Mouse (Mus musculus) heart, embryonic 14.5 days (tissue): Measurements from ENCODE around the gene Ralbp1. TPM values are rescaled to one million over a fixed set of nuclear protein-coding genes. Genes with fewer than 3 reads are reported as not detected.

Experiments
- ATAC-seq: fragments of 200-750 bp; cut with Nextera tagmentation; 2 replicates; pipeline ENCODE4 v1.8.0; 2017; ENCODE audit warnings: low read depth, moderate TSS enrichment; ENCODE audit not compliant: insufficient number of reproducible peaks, insufficient read depth, low FRiP score
- H3K27ac ChIP-seq, 2 experiments: fragments of 200-500 bp in 1 of 2; fragments of 300-500 bp in 1 of 2; sonication (generic) in 1 of 2; replicated peaks in 1 of 2; 2 replicates each; pipeline ENCODE4 v1.5.1; 2012 to 2014; ENCODE audit warnings: low read depth in 2 of 2, low read length in 2 of 2, control low read depth in 1 of 2, mild to moderate bottlenecking in 1 of 2, mixed read lengths in 1 of 2; ENCODE audit not compliant: control insufficient read depth in 1 of 2, insufficient read depth in 1 of 2
- H3K27me3 ChIP-seq: fragments of 300-500 bp; sonication (generic); 2 replicates; pipeline ENCODE4 v1.6.1; 2014; ENCODE audit warnings: mild to moderate bottlenecking, low read length, control low read depth; ENCODE audit not compliant: control insufficient read depth, insufficient read depth
- H3K36me3 ChIP-seq: fragments of 300-500 bp; sonication (generic); 2 replicates; pipeline ENCODE4 v1.6.1; 2014; ENCODE audit warnings: mild to moderate bottlenecking, control low read depth, low read length, mixed read lengths; ENCODE audit not compliant: control insufficient read depth, insufficient read depth
- H3K4me1 ChIP-seq, 2 experiments: fragments of 200-500 bp in 1 of 2; fragments of 300-500 bp in 1 of 2; sonication (generic) in 1 of 2; 2 replicates each; pipeline ENCODE4 v1.6.1; 2012 to 2014; ENCODE audit warnings: low read length in 2 of 2, control low read depth in 1 of 2, mixed read lengths in 1 of 2; ENCODE audit not compliant: control insufficient read depth in 2 of 2, insufficient read depth in 2 of 2
- H3K4me2 ChIP-seq: fragments of 300-500 bp; sonication (generic); 2 replicates; pipeline ENCODE4 v1.6.1; 2014; ENCODE audit warnings: mild to moderate bottlenecking, low read length
- H3K4me3 ChIP-seq, 2 experiments: fragments of 200-500 bp in 1 of 2; fragments of 300-500 bp in 1 of 2; sonication (generic) in 1 of 2; 2 replicates each; pipeline ENCODE4 v1.5.1; 2012 to 2014; ENCODE audit warnings: low read length in 2 of 2, mild to moderate bottlenecking in 2 of 2, control low read depth in 1 of 2, low read depth in 1 of 2, moderate library complexity in 1 of 2; ENCODE audit not compliant: control insufficient read depth in 1 of 2, insufficient read depth in 1 of 2
- H3K9ac ChIP-seq: fragments of 300-500 bp; sonication (generic); 2 replicates; pipeline ENCODE4 v1.6.1; 2014; ENCODE audit warnings: mild to moderate bottlenecking, low read length
- H3K9me3 ChIP-seq: fragments of 300-500 bp; sonication (generic); 2 replicates; pipeline ENCODE4 v1.6.1; 2016; ENCODE audit warnings: low read length, control low read depth; ENCODE audit not compliant: control insufficient read depth
- WGBS: fragments of 180-500 bp; shearing (Covaris S2); extraction: QIAGEN DNeasy Blood & Tissue Kit; methylation state at CpG from one replicate; pipeline ENCODE4 v1.1.7; 2014; 5-methylcytosine and 5-hydroxymethylcytosine counted together
- polyA plus RNA-seq: library from polyadenylated mRNA; unstranded; fragments of >200 nt; fragmentation: Nextera tagmentation; extraction: Ambion mirVana; gene quantifications from 2 replicates; pipeline ENCODE4 v1.2.1, GENCODE M21; 2014

Gene Ralbp1
- 42.8 and 49.4 TPM in 2 replicates for polyA plus RNA-seq

GRCm38 (mm10) chr17:65885697-65886529 is at the start of gene Ralbp1:
Gene Ralbp1, minus strand, starts transcription at chr17:65885798.
- H3K9ac ChIP-seq = peak within 1 kb of the TSS; percentile 95
- no peaks in the 10 kb centered on the region for H3K36me3 ChIP-seq
- H3K4me3 ChIP-seq = peak within 1 kb of the TSS; percentile 98
- no peaks in the 10 kb centered on the region for H3K9me3 ChIP-seq
- H3K27ac ChIP-seq = peak within 1 kb of the TSS; percentile 92 to 97
- no peak for ATAC-seq
- H3K4me2 ChIP-seq = peak within 1 kb of the TSS; percentile 98
- H3K4me1 ChIP-seq = peaks cover 6 to 28% of the 10 kb centered on the region in 2 experiments
- no peaks in the 10 kb centered on the region for H3K27me3 ChIP-seq
- WGBS = 7% methylated on average over 14 of the region's 14 CpGs

- 97% methylated on average over 2 of the region's 2 CpGs for WGBS
- no peak overlapping the region for H3K4me3 ChIP-seq
- ATAC-seq = no peak
These were observed 48.1 kb upstream of the Ralbp1 start for GRCm38 (mm10) chr17:65933741-65934140.

DNA sequence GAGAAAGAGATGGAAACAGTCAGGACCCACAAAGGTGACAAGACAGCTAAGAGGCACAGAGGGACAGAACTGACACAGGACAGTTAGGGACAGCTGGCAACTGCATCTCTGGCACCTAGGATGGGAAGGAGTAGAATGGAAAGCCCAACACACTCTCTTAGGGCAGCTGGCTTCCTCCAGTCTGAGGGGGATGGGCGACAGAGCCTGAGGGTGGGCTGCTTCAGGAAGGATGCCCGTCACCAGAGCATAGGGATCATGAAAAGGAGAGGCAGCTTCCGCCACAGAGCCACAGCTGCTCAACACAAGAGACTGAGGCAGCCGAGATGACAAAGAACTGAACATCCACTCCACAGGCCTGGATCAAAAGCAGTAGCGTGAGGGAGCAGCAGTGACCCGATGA is 45.9 kb upstream of the Ralbp1 start:
- Histone ChIP-seq H3K4me1 (peaks cover 0 to 4% of the 10 kb centered on the region in 2 experiments; a peak in 1 of 4 replicates), H3K4me2 (no peak overlapping the region), H3K4me3 (no peak overlapping the region), H3K36me3 (peaks cover 71% of the 10 kb centered on the region), H3K27ac (no peak overlapping the region), H3K9me3 (0 out of 2 replicates have a peak, but pooled peaks cover 4% of the 10 kb centered on the region), H3K27me3 (no peaks in the 10 kb centered on the region), H3K9ac (no peak overlapping the region)
- WGBS = 71% methylated on average over 6 of the region's 6 CpGs
- no peak for ATAC-seq

More at GRCm38 (mm10) chr17:65933741-65934140, 48.1 kb upstream of the Ralbp1 start:
- H3K9ac ChIP-seq = no peak overlapping the region
- H3K36me3 ChIP-seq = peaks cover 60% of the 10 kb centered on the region
- H3K4me1 ChIP-seq = peaks cover 0 to 6% of the 10 kb centered on the region in 2 experiments; a peak in 3 of 4 replicates
- 0 out of 2 replicates have a peak, but pooled peaks cover 4% of the 10 kb centered on the region for H3K9me3 ChIP-seq
- no peaks in the 10 kb centered on the region for H3K27me3 ChIP-seq
- H3K27ac ChIP-seq = no peak overlapping the region
- no peak overlapping the region for H3K4me2 ChIP-seq

GRCm38 (mm10) chr17:65930960-65931359 is 45.4 kb upstream of the Ralbp1 start:
- H3K4me2 ChIP-seq = no peak overlapping the region
- no peak for ATAC-seq
- WGBS = 74% methylated on average over 6 of the region's 6 CpGs
- no peak overlapping the region for H3K9ac ChIP-seq
- no peak overlapping the region for H3K4me3 ChIP-seq
- 0 out of 2 replicates have a peak, but pooled peaks cover 4% of the 10 kb centered on the region for H3K9me3 ChIP-seq
- H3K27me3 ChIP-seq = no peaks in the 10 kb centered on the region
- H3K27ac ChIP-seq = no peak overlapping the region
- peaks cover 71% of the 10 kb centered on the region for H3K36me3 ChIP-seq
- peaks cover 0 to 4% of the 10 kb centered on the region in 2 experiments; a peak in 1 of 4 replicates for H3K4me1 ChIP-seq

DNA sequence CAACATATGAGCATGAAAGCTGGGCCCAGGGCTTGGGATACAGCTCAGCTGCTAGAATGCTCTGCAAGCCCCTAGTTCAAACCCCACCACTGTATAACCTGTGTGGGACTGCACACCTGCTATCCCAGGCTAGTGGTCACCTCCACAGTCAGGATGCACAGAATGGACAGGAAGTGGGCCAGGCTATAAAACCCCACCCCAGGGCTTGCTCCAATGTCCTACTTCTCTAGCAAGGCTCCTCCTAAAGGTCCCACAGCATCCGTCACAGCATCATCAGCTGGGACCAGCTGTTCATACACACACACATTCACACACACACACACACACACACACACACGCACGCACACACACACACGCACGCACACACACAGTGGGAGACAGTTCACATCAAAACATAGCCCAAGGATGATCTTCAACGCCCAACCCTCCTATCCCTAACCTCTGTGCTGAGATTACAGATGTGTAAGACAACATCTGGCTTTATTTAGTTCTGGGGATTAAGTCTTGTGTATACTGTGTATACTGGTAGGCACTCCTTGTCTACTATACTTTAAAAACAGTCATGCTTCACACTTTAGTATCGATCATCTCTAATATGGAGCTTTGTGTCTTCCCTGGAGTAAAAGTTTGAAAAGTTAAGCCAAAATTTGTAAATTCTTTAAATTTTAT is 44.7 kb upstream of the Ralbp1 start:
- Histone ChIP-seq H3K27ac (no peak overlapping the region), H3K27me3 (no peaks in the 10 kb centered on the region), H3K4me2 (no peak overlapping the region), H3K9ac (no peak overlapping the region), H3K9me3 (0 out of 2 replicates have a peak, but pooled peaks cover 4% of the 10 kb centered on the region), H3K4me3 (no peak overlapping the region), H3K4me1 (peaks cover 0 to 4% of the 10 kb centered on the region in 2 experiments; a peak in 1 of 4 replicates), H3K36me3 (peaks cover 72% of the 10 kb centered on the region)
- ATAC-seq = no peak
- 84% methylated on average over 7 of the region's 7 CpGs for WGBS

GRCm38 (mm10) chr17:65929319-65929978 is 43.9 kb upstream of the Ralbp1 start:
- no peak overlapping the region for H3K4me2 ChIP-seq
- no peaks in the 10 kb centered on the region for H3K27me3 ChIP-seq
- 0 out of 2 replicates have a peak, but pooled peaks cover 4% of the 10 kb centered on the region for H3K9me3 ChIP-seq
- peaks cover 75% of the 10 kb centered on the region for H3K36me3 ChIP-seq
- H3K9ac ChIP-seq = no peak overlapping the region
- WGBS = 88% methylated on average over 22 of the region's 22 CpGs
- H3K27ac ChIP-seq = no peak overlapping the region
- H3K4me3 ChIP-seq = no peak overlapping the region
- ATAC-seq = no peak
- peaks cover 0 to 4% of the 10 kb centered on the region in 2 experiments; a peak in 1 of 4 replicates for H3K4me1 ChIP-seq

GRCm38 (mm10) chr17:65927077-65927476 is 41.5 kb upstream of the Ralbp1 start:
- ATAC-seq = no peak
- Histone ChIP-seq H3K9me3 (no peaks in the 10 kb centered on the region), H3K4me1 (peaks cover 0 to 4% of the 10 kb centered on the region in 2 experiments; a peak in 1 of 4 replicates), H3K36me3 (peaks cover 76% of the 10 kb centered on the region), H3K4me2 (no peak overlapping the region), H3K27ac (no peak overlapping the region), H3K27me3 (no peaks in the 10 kb centered on the region), H3K9ac (no peak overlapping the region), H3K4me3 (no peak overlapping the region)
- 80% methylated on average over 4 of the region's 4 CpGs for WGBS
